Mouse (Mus musculus) midbrain, embryonic 15.5 days (tissue): Measurements from ENCODE around the gene Gm13285. TPM values are rescaled to one million over a fixed set of nuclear protein-coding genes. Genes with fewer than 3 reads are reported as not detected.

Experiments used
- polyA plus RNA-seq: library from polyadenylated mRNA; unstranded; fragments of >200 nt; fragmentation: Nextera tagmentation; extraction: Ambion mirVana; gene quantifications from 2 replicates; pipeline ENCODE4 v1.2.1, GENCODE M21; 2015

Gm13285 gene
- polyA plus RNA-seq, 1 experiment from 2014 or later = not detected

Other genes with a start within 250 kb of the Gm13285 start
- gene Ifna15, start 241.4 kb upstream of the Gm13285 start, polyA plus RNA-seq = not detected in 2 replicates
- not detected in 2 replicates for gene Ifna14, start 227.9 kb upstream of the Gm13285 start, polyA plus RNA-seq
- not detected in 2 replicates for gene Ifna9, start 207.3 kb upstream of the Gm13285 start, polyA plus RNA-seq
- gene Ifna12, start 196.3 kb upstream of the Gm13285 start, polyA plus RNA-seq = not detected in 2 replicates
- gene C87499, start 165.3 kb upstream of the Gm13285 start, polyA plus RNA-seq = not detected in 2 replicates
- not detected in 2 replicates for gene Ifna13, start 155.2 kb upstream of the Gm13285 start, polyA plus RNA-seq
- not detected in 2 replicates for gene Ifna16, start 122.7 kb upstream of the Gm13285 start, polyA plus RNA-seq
- not detected in 2 replicates for gene Ifna2, start 115.8 kb upstream of the Gm13285 start, polyA plus RNA-seq
- not detected in 2 replicates for gene Ifnab, start 108.3 kb upstream of the Gm13285 start, polyA plus RNA-seq
- gene Gm26566, start 77.9 kb upstream of the Gm13285 start, polyA plus RNA-seq = 1.2 and 1.6 TPM in 2 replicates
- 112 and 117 TPM in 2 replicates for gene Klhl9, start 77.2 kb upstream of the Gm13285 start, polyA plus RNA-seq
- gene Gm13271, start 44.8 kb upstream of the Gm13285 start, polyA plus RNA-seq = not detected in 2 replicates
- gene Gm13283, start 39.5 kb upstream of the Gm13285 start, polyA plus RNA-seq = not detected in 2 replicates
- gene Gm13290, start 25.8 kb upstream of the Gm13285 start, polyA plus RNA-seq = not detected in 2 replicates
- not detected in 2 replicates for gene Gm13289, start 22.7 kb upstream of the Gm13285 start, polyA plus RNA-seq
- gene Gm13272, start 19.8 kb upstream of the Gm13285 start, polyA plus RNA-seq = not detected in 2 replicates
- gene Ifnz, start 17.5 kb upstream of the Gm13285 start, polyA plus RNA-seq = 0.14 and 0.17 TPM in 2 replicates
- not detected in 2 replicates for gene Gm13276, start 14.0 kb upstream of the Gm13285 start, polyA plus RNA-seq
- gene Gm13277, start 11.0 kb upstream of the Gm13285 start, polyA plus RNA-seq = not detected in 2 replicates
- gene Gm13278, start 8.1 kb upstream of the Gm13285 start, polyA plus RNA-seq = not detected in 2 replicates
- gene Gm13275, start 5.2 kb upstream of the Gm13285 start, polyA plus RNA-seq = not detected in 2 replicates
- gene Gm13279, start 2.3 kb upstream of the Gm13285 start, polyA plus RNA-seq = not detected in 2 replicates
- not detected in 2 replicates for gene Gm13287, start 3.6 kb downstream of the Gm13285 start, polyA plus RNA-seq
- gene Gm13288, start 5.9 kb downstream of the Gm13285 start, polyA plus RNA-seq = not detected in 2 replicates
- gene Ifna7, start 16.6 kb downstream of the Gm13285 start, polyA plus RNA-seq = not detected in 2 replicates
- not detected in 2 replicates for gene Ifna11, start 20.3 kb downstream of the Gm13285 start, polyA plus RNA-seq
- gene Ifna6, start 27.8 kb downstream of the Gm13285 start, polyA plus RNA-seq = not detected in 2 replicates
- gene Ifna5, start 35.9 kb downstream of the Gm13285 start, polyA plus RNA-seq = not detected in 2 replicates
- gene Ifna4, start 42.2 kb downstream of the Gm13285 start, polyA plus RNA-seq = not detected in 2 replicates
- not detected in 2 replicates for gene Ifna1, start 50.4 kb downstream of the Gm13285 start, polyA plus RNA-seq
- not detected in 2 replicates for gene Ifne, start 80.5 kb downstream of the Gm13285 start, polyA plus RNA-seq